Mouse (Mus musculus): Measurements from ENCODE around the gene Dclk3.

- TF ChIP-seq CTCF (IDR thresholded peaks at IDR 0.05; ENCODE audit: insufficient read depth, low read depth, low read length) (no peak), POLR2A (IDR thresholded peaks at IDR 0.05; ENCODE audit: insufficient read depth, low read depth, low read length) (no peak)
Measured at GRCm38 (mm10) chr9:111478853-111479490, 40.1 kb downstream of the Dclk3 start.
